Mouse (Mus musculus) heart, postnatal 10 days (tissue): ENCODE results near the gene Smarca5. TPM values are rescaled to one million over a fixed set of nuclear protein-coding genes. Genes with fewer than 3 reads are reported as not detected.

Experiments
- DNase-seq, 2 experiments: peaks; one replicate each; pipeline ENCODE4 v3.0.0; 2021
- intact Hi-C: fragments of 180-260 bp; cut with DNase I; formaldehyde crosslinking; loops from one replicate; pipeline ENCODE4 v1.15.1; 2025
- total RNA-seq, 2 experiments: library from RNA; stranded (reverse); gene quantifications; 2 replicates each; pipeline ENCODE4 v1.2.3; 2021

Smarca5 gene
- total RNA-seq, 2 experiments from 2014 or later = 40.4 to 44.6 TPM

GRCm38 (mm10) chr8:80682594-80682993 lies 56.7 kb downstream of the Smarca5 start:
- no peak for DNase-seq
- intact Hi-C loops = no loop called here

GRCm38 (mm10) chr8:80669277-80669901 lies 69.9 kb downstream of the Smarca5 start:
- DNase-seq = peak in 1 of 2 experiments; percentile 4
- intact Hi-C loops = no loop called here

- DNase-seq = no peak
- intact Hi-C loops = no loop called here
These were observed 75.8 kb downstream of the Smarca5 start for GRCm38 (mm10) chr8:80663476-80663875.

GRCm38 (mm10) chr8:80661055-80661454 lies 78.2 kb downstream of the Smarca5 start:
- intact Hi-C loops = no loop called here
- no peak for DNase-seq

- DNase-seq = no peak
- intact Hi-C loops = no loop called here
These were observed 81.7 kb downstream of the Smarca5 start for GRCm38 (mm10) chr8:80657639-80658038.

Other genes with a start within 250 kb of the Smarca5 start
- gene Gypa, start 245.7 kb downstream of the Smarca5 start, total RNA-seq = 1 to 10 TPM; 1.0 to 1.6 TPM
- under 1 TPM; 0.07 to 0.22 TPM for gene Frem3, start 128.4 kb downstream of the Smarca5 start, total RNA-seq
- 10 to 100 TPM; 41.2 to 51.1 TPM for gene Gab1, start 141.0 kb upstream of the Smarca5 start, total RNA-seq